Mouse (Mus musculus) CD4-positive naive resting alpha-beta T cell, adult 57 days (primary cell): Measurements from ENCODE around the gene Gdnf. TPM values are rescaled to one million over a fixed set of nuclear protein-coding genes. Genes with fewer than 3 reads are reported as not detected.

Source experiments
- total RNA-seq: library from RNA; stranded (reverse); gene quantifications from one replicate; pipeline ENCODE4 v1.2.4, GENCODE M21; 2023

Gdnf gene
- total RNA-seq, result not detected

DNA sequence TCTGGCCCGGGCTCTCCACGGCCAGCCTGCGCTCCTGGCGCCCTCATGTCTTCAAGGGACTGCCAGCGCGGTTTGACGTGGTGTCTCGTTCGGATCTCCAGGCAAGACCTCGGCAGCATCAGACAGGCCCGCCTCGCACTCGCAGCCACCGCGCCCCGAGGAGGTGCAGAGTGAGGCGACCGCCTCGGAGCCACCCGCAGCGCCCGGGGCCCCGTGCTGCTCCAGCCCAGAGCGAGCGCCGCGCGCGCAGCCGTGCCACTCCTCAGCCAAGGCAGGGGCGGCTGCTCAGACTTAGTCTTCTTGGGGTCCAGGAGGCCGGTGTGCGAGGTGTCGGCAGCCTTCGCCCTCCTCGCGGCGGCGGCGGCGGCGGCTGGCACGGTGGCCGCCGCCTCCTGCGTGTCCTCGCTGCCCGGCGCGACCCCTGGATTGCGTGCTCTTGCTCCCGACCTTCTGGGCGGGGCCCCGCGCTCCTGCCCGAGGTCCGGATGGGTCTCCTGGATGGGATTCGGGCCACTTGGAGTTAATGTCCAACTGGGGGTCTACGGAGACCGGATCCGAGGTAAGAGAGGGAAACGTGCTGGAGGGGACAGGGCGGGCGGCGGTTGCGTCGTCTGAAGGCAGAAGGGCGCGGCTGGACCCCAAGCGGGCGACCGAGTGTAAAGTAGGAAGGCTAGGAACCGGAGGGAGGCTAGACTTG, at the start of gene Gdnf:
TSS of gene Gdnf (plus strand) at position 291 of the 697 bp plus-strand sequence.

